ENCODE assay signal across 9 mouse cellular contexts in the genomic region with DNA sequence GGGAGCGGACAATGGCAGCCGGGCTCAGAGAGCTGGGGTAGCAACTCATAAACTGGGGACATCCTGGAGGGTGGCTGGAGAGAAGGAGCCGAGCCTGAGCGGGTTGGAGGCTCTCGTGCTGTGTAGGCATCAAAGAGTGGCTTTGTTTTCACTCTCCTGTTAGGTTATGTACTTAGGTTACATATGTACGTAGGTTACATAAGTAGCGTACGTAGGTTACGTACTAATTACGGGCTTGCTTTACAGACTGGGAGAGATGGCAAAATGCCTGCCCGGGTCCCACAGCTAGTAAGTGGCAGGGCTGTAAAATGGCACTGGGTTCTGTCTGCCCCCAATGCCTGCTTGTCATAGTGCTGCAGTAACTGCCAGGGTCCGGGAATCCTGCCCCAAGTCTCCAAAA. TPM values are rescaled to one million over a fixed set of nuclear protein-coding genes. Genes with fewer than 3 reads are reported as not detected.
DNase-seq lines count a peak whose midpoint lies in the region; ATAC-seq and TF ChIP-seq lines count a peak whose summit lies in the region.
"Had no signal": no experiment of that assay in that cellular context is flagged by ENCODE, and none has a peak within 500 bp of the region (broad histone marks: within the 10 kb centered on the region; RNA-seq: fewer than 3 reads in every experiment).

No protein-coding gene starts in this region.

- no peaks in the 10 kb centered on the region for H3K4me1 ChIP-seq in forebrain, postnatal 0 days (ENCODE audit: insufficient read depth)
- H3K4me1 ChIP-seq in midbrain, embryonic 13.5 days (replicated peaks), result peaks cover 12% of the 10 kb centered on the region

- H3K9ac ChIP-seq in forebrain, postnatal 0 days, result no peak overlapping the region
- no peak overlapping the region for H3K9ac ChIP-seq in midbrain, embryonic 13.5 days (replicated peaks)

- H3K9me3 ChIP-seq in forebrain, postnatal 0 days (ENCODE audit: low read length), result no peaks in the 10 kb centered on the region
- H3K9me3 ChIP-seq in midbrain, embryonic 13.5 days, result no peaks in the 10 kb centered on the region

- H3K4me2 ChIP-seq in forebrain, postnatal 0 days (ENCODE audit: low read depth), result no peak overlapping the region
- H3K4me2 ChIP-seq in midbrain, embryonic 13.5 days (replicated peaks), result no peak overlapping the region

- peak overlapping the region; percentile 2; the same call in 1 of the 2 replicates for H3K4me3 ChIP-seq in layer of hippocampus, adult 2 months
- no peak overlapping the region for H3K4me3 ChIP-seq in forebrain, postnatal 0 days (ENCODE audit: low read depth, low read length)
- no peak overlapping the region for H3K4me3 ChIP-seq in midbrain, embryonic 13.5 days (replicated peaks)

- H3K36me3 ChIP-seq in forebrain, postnatal 0 days (ENCODE audit: insufficient read depth), result no peaks in the 10 kb centered on the region
- H3K36me3 ChIP-seq in midbrain, embryonic 13.5 days, result no peaks in the 10 kb centered on the region

- H3K27me3 ChIP-seq in forebrain, postnatal 0 days (ENCODE audit: insufficient read depth, low read length), result no peaks in the 10 kb centered on the region
- H3K27me3 ChIP-seq in midbrain, embryonic 13.5 days, result peaks cover 59% of the 10 kb centered on the region
- H3K27me3 ChIP-seq: Patski had no signal

- TF ChIP-seq CTCF in layer of hippocampus, adult 2 months (conservative IDR thresholded peaks at IDR 0.05), result no peak
- TF ChIP-seq CTCF in brain, embryonic 14.5 days (IDR thresholded peaks at IDR 0.05; ENCODE audit: borderline replicate concordance, extremely low read depth, insufficient read depth, insufficient read length), result no peak
- no peak for TF ChIP-seq CTCF in forebrain, postnatal 0 days (IDR thresholded peaks at IDR 0.05; ENCODE audit: low read depth)

- ATAC-seq in forebrain, postnatal 0 days, result peak; percentile 27; the same call in 1 of the 2 replicates
- ATAC-seq in midbrain, embryonic 13.5 days, result peak; percentile 56

- no peak overlapping the region for H3K27ac ChIP-seq in layer of hippocampus, adult 2 months
- no peak overlapping the region for H3K27ac ChIP-seq in forebrain, postnatal 0 days (ENCODE audit: low read depth, low read length)
- H3K27ac ChIP-seq in midbrain, embryonic 13.5 days, result no peak overlapping the region

- no peak for TF ChIP-seq POLR2A in brain, embryonic 14.5 days (IDR thresholded peaks at IDR 0.05; ENCODE audit: borderline replicate concordance, extremely low read depth, insufficient read depth, insufficient read length, poor library complexity, severe bottlenecking)

- DNase-seq in layer of hippocampus, adult 2 months (ENCODE audit: low spot score in 2 of 2), result no peak
- no peak for DNase-seq in layer of hippocampus, postnatal 10 days (ENCODE audit: low spot score in 2 of 2)
- DNase-seq in brain, embryonic 14.5 days (ENCODE audit: low read depth), result peak; percentile 22
- DNase-seq in forebrain, postnatal 0 days, result no peak
- DNase-seq in thymus, postnatal 10 days (ENCODE audit: low spot score in 2 of 2), result no peak
- DNase-seq in layer of hippocampus, postnatal 14 days (ENCODE audit: low spot score in 2 of 2), result no peak

- WGBS in forebrain, postnatal 0 days, result 69% methylated on average over 12 of the region's 12 CpGs
- WGBS in midbrain, embryonic 13.5 days, result 56% methylated on average over 12 of the region's 12 CpGs

RNA-seq across cellular contexts. Expression of gene Tifab, which starts 18.3 kb away (rescaled TPM):
- 1 to 10 TPM; 1.7 to 1.8 TPM for total RNA-seq in layer of hippocampus, adult 2 months (2021)
- 1 to 10 TPM; 1.8 to 2.0 TPM for total RNA-seq in layer of hippocampus, postnatal 10 days (2021)
- polyA plus RNA-seq in brain, embryonic 14.5 days (2012; rRNA removed), result 0.37 and 0.70 TPM in 2 replicates
- 0.05 and 0.92 TPM in 2 replicates for total RNA-seq in forebrain, postnatal 0 days (2014; rRNA removed)
- 0.58 and 0.61 TPM in 2 replicates for polyA plus RNA-seq in forebrain, postnatal 0 days (2015; fragmentation: Nextera tagmentation; extraction: Ambion mirVana)
- 0.61 and 0.90 TPM in 2 replicates for polyA plus RNA-seq in midbrain, embryonic 13.5 days (2015; fragmentation: Nextera tagmentation; extraction: Ambion mirVana)
- total RNA-seq in layer of hippocampus, postnatal 14 days (2021), result 1 to 10 TPM; 1.7 to 1.8 TPM
- polyA plus RNA-seq: Patski had no signal

RNA-seq across cellular contexts. Expression of gene Neurog1, which starts 54.9 kb away (rescaled TPM):
- total RNA-seq in layer of hippocampus, adult 2 months (2021), result under 1 TPM in 1 of 2 experiments, not detected in 1; 0.20 TPM
- not detected for total RNA-seq in layer of hippocampus, postnatal 10 days (2021)
- 10.1 and 17.1 TPM in 2 replicates for polyA plus RNA-seq in brain, embryonic 14.5 days (2012; rRNA removed)
- total RNA-seq in forebrain, postnatal 0 days (2014; rRNA removed), result 0.08 TPM in 1 of 2 replicates, not detected in the other
- polyA plus RNA-seq in forebrain, postnatal 0 days (2015; fragmentation: Nextera tagmentation; extraction: Ambion mirVana), result not detected in 2 replicates
- 12.0 and 15.8 TPM in 2 replicates for polyA plus RNA-seq in midbrain, embryonic 13.5 days (2015; fragmentation: Nextera tagmentation; extraction: Ambion mirVana)
- not detected for total RNA-seq in layer of hippocampus, postnatal 14 days (2021)
- total RNA-seq: gastrocnemius, postnatal 10 days had no signal
